Mouse (Mus musculus): Measurements from ENCODE around the gene Bet1l.

GRCm38 (mm10) chr7:140831447-140831846, 25.9 kb downstream of the Bet1l start:
- no peak for TF ChIP-seq POLR2A (IDR thresholded peaks at IDR 0.05; ENCODE audit: borderline replicate concordance, insufficient read depth, low read length)
- no peak for TF ChIP-seq CTCF (IDR thresholded peaks at IDR 0.05; ENCODE audit: borderline replicate concordance, insufficient read depth, low read depth, low read length)

Measured in cerebellum, adult 2 months (tissue).